Mouse (Mus musculus) MEL (cell line): ENCODE results near the gene Neto2. TPM values are rescaled to one million over a fixed set of nuclear protein-coding genes. Genes with fewer than 3 reads are reported as not detected.

Experiments used
- DNase-seq: peaks from one replicate; pipeline ENCODE4 v3.0.0; 2011; ENCODE audit warnings: low read depth, low spot score
- H3K27ac ChIP-seq: 2 replicates; pipeline ENCODE4 v1.5.1; 2012; ENCODE audit warnings: low read depth, mild to moderate bottlenecking, control low read depth, low read length, moderate library complexity; ENCODE audit not compliant: control insufficient read depth
- H3K27me3 ChIP-seq, 2 experiments: fragments of 150-350 bp in 1 of 2; sonication (generic) in 1 of 2; 2 replicates each; pipeline ENCODE4 v1.6.1; 2012; ENCODE audit warnings: low read length in 2 of 2, mild to moderate bottlenecking in 2 of 2, improper control_type of control experiment in 1 of 2, moderate library complexity in 1 of 2; ENCODE audit not compliant: insufficient read depth in 2 of 2, control insufficient read depth in 1 of 2
- H3K36me3 ChIP-seq, 2 experiments: 2 replicates each; pipeline ENCODE4 v1.6.1; 2012 to 2014; ENCODE audit warnings: low read length in 2 of 2, improper control_type of control experiment in 1 of 2, inconsistent platforms in 1 of 2, mild to moderate bottlenecking in 1 of 2; ENCODE audit not compliant: insufficient read depth in 2 of 2, control insufficient read depth in 1 of 2
- H3K4me1 ChIP-seq, 2 experiments: fragments of 150-350 bp in 1 of 2; sonication (generic) in 1 of 2; 2 replicates each; pipeline ENCODE4 v1.6.1; 2012; ENCODE audit warnings: low read length in 2 of 2, improper control_type of control experiment in 1 of 2, mild to moderate bottlenecking in 1 of 2; ENCODE audit not compliant: insufficient read depth in 2 of 2, control insufficient read depth in 1 of 2
- H3K4me3 ChIP-seq, 2 experiments: fragments of 150-350 bp in 1 of 2; sonication (generic) in 1 of 2; 2 replicates each; pipeline ENCODE4 v1.5.1; 2012; ENCODE audit warnings: low read depth in 2 of 2, low read length in 2 of 2, mild to moderate bottlenecking in 2 of 2, moderate library complexity in 2 of 2, control low read depth in 1 of 2, improper control_type of control experiment in 1 of 2; ENCODE audit not compliant: control insufficient read depth in 1 of 2, insufficient read depth in 1 of 2
- H3K79me2 ChIP-seq: 2 replicates; pipeline ENCODE4 v1.6.1; 2012; ENCODE audit warnings: mild to moderate bottlenecking, low read length, moderate library complexity; ENCODE audit not compliant: control insufficient read depth, poor library complexity, insufficient read depth
- H3K9ac ChIP-seq: 2 replicates; pipeline ENCODE4 v1.6.1; 2012; ENCODE audit warnings: low read depth, mild to moderate bottlenecking, control low read depth, low read length, moderate library complexity; ENCODE audit not compliant: control insufficient read depth, poor library complexity, severe bottlenecking
- H3K9me3 ChIP-seq: fragments of 150-350 bp; sonication (generic); replicated peaks from 2 replicates; pipeline ENCODE4 v1.6.1; 2012; ENCODE audit warnings: mild to moderate bottlenecking, low read length, improper control_type of control experiment, moderate library complexity; ENCODE audit not compliant: insufficient read depth
- BHLHE40 ChIP-seq: IDR thresholded peaks from 2 replicates; pipeline ENCODE4 v1.6.1; 2012; ENCODE audit warnings: low read depth, mild to moderate bottlenecking, inconsistent platforms, low read length, improper control_type of control experiment, borderline replicate concordance
- CTCF ChIP-seq, 3 experiments: IDR thresholded peaks in 2 of 3; conservative IDR thresholded peaks in 1 of 3; 2 replicates each; pipeline ENCODE4 v1.5.1; 2011 to 2012; ENCODE audit warnings: low read length in 3 of 3, low read depth in 2 of 3, mild to moderate bottlenecking in 2 of 3, improper control_type of control experiment in 1 of 3, inconsistent platforms in 1 of 3, mixed read lengths in 1 of 3, moderate library complexity in 1 of 3; ENCODE audit not compliant: control insufficient read depth in 1 of 3, insufficient read depth in 1 of 3, poor library complexity in 1 of 3, severe bottlenecking in 1 of 3
- EP300 ChIP-seq, 2 experiments: IDR thresholded peaks; 2 replicates each; pipeline ENCODE4 v1.6.1; 2011; ENCODE audit warnings: improper control_type of control experiment in 2 of 2, low read length in 2 of 2, low read depth in 1 of 2, mild to moderate bottlenecking in 1 of 2
- ETS1 ChIP-seq: IDR thresholded peaks from 2 replicates; pipeline ENCODE4 v1.6.1; 2012; ENCODE audit warnings: low read depth, mild to moderate bottlenecking, inconsistent platforms, low read length, improper control_type of control experiment, moderate library complexity
- GATA1 ChIP-seq: IDR thresholded peaks from 2 replicates; pipeline ENCODE4 v1.6.1; 2011; ENCODE audit warnings: low read depth, low read length, improper control_type of control experiment
- MAFK ChIP-seq: IDR thresholded peaks from 2 replicates; pipeline ENCODE4 v1.6.1; 2011; ENCODE audit warnings: low read depth, mild to moderate bottlenecking, low read length, improper control_type of control experiment, borderline replicate concordance
- MAZ ChIP-seq: IDR thresholded peaks from 2 replicates; pipeline ENCODE4 v1.6.1; 2012; ENCODE audit warnings: low read depth, mild to moderate bottlenecking, inconsistent platforms, low read length, improper control_type of control experiment
- MXI1 ChIP-seq: IDR thresholded peaks from 2 replicates; pipeline ENCODE4 v1.6.1; 2011; ENCODE audit warnings: mild to moderate bottlenecking, low read depth, low read length, improper control_type of control experiment
- MYB ChIP-seq: IDR thresholded peaks from 2 replicates; pipeline ENCODE4 v1.6.1; 2011; ENCODE audit warnings: mild to moderate bottlenecking, low read depth, low read length, improper control_type of control experiment
- MYC ChIP-seq: IDR thresholded peaks from 2 replicates; pipeline ENCODE4 v1.6.1; 2011; ENCODE audit warnings: low read depth, mild to moderate bottlenecking, low read length, improper control_type of control experiment, moderate library complexity
- NRF1 ChIP-seq: IDR thresholded peaks from 2 replicates; pipeline ENCODE4 v1.6.1; 2014; ENCODE audit warnings: low read depth, mild to moderate bottlenecking, inconsistent platforms, low read length, improper control_type of control experiment, moderate library complexity; ENCODE audit not compliant: poor library complexity, insufficient read depth, severe bottlenecking
- POLR2A ChIP-seq, 2 experiments: IDR thresholded peaks; 2 replicates each; pipeline ENCODE4 v1.6.1; 2011 to 2012; ENCODE audit warnings: low read length in 2 of 2, mild to moderate bottlenecking in 2 of 2, control low read depth in 1 of 2, improper control_type of control experiment in 1 of 2, low read depth in 1 of 2, moderate library complexity in 1 of 2; ENCODE audit not compliant: control insufficient read depth in 1 of 2, insufficient read depth in 1 of 2, poor library complexity in 1 of 2
- POLR2AphosphoS5 ChIP-seq: IDR thresholded peaks from 2 replicates; pipeline ENCODE4 v1.6.1; 2012; ENCODE audit warnings: low read depth, borderline replicate concordance, mild to moderate bottlenecking, inconsistent platforms, low read length, moderate library complexity, mixed read lengths
- RAD21 ChIP-seq: IDR thresholded peaks from 2 replicates; pipeline ENCODE4 v1.6.1; 2011; ENCODE audit warnings: mild to moderate bottlenecking, low read depth, low read length, improper control_type of control experiment
- RCOR1 ChIP-seq: IDR thresholded peaks from 2 replicates; pipeline ENCODE4 v1.6.1; 2012; ENCODE audit warnings: low read depth, mild to moderate bottlenecking, inconsistent platforms, low read length, improper control_type of control experiment
- SIN3A ChIP-seq: IDR thresholded peaks from 2 replicates; pipeline ENCODE4 v1.6.1; 2012; ENCODE audit warnings: low read length, improper control_type of control experiment, inconsistent platforms
- SMC3 ChIP-seq: IDR thresholded peaks from 2 replicates; pipeline ENCODE4 v1.6.1; 2011; ENCODE audit warnings: low read depth, low read length, improper control_type of control experiment
- TBP ChIP-seq: IDR thresholded peaks from 2 replicates; pipeline ENCODE4 v1.8.0; 2011; ENCODE audit warnings: low read depth, low read length, improper control_type of control experiment
- UBTF ChIP-seq: IDR thresholded peaks from 2 replicates; pipeline ENCODE4 v1.6.1; 2012; ENCODE audit warnings: low read depth, mild to moderate bottlenecking, inconsistent platforms, low read length, improper control_type of control experiment, moderate library complexity, borderline replicate concordance; ENCODE audit not compliant: insufficient read depth
- USF1 ChIP-seq: IDR thresholded peaks from 2 replicates; pipeline ENCODE4 v1.6.1; 2014; ENCODE audit warnings: low read depth, mild to moderate bottlenecking, inconsistent platforms, low read length, improper control_type of control experiment, moderate library complexity
- USF2 ChIP-seq, 2 experiments: IDR thresholded peaks; 2 replicates each; pipeline ENCODE4 v1.6.1; 2011 to 2012; ENCODE audit warnings: improper control_type of control experiment in 2 of 2, low read length in 2 of 2, borderline replicate concordance in 1 of 2, inconsistent platforms in 1 of 2, low read depth in 1 of 2, mild to moderate bottlenecking in 1 of 2; ENCODE audit not compliant: insufficient read depth in 1 of 2
- ZC3H11A ChIP-seq: IDR thresholded peaks from 2 replicates; pipeline ENCODE4 v1.6.1; 2012; ENCODE audit warnings: low read depth, mild to moderate bottlenecking, inconsistent platforms, low read length, improper control_type of control experiment
- ZKSCAN1 ChIP-seq: IDR thresholded peaks from 2 replicates; pipeline ENCODE4 v1.6.1; 2012; ENCODE audit warnings: low read depth, mild to moderate bottlenecking, inconsistent platforms, low read length, improper control_type of control experiment, moderate library complexity
- ZMIZ1 ChIP-seq: IDR thresholded peaks from 2 replicates; pipeline ENCODE4 v1.6.1; 2012; ENCODE audit warnings: low read depth, mild to moderate bottlenecking, inconsistent platforms, low read length, improper control_type of control experiment, moderate library complexity
- polyA plus RNA-seq, 2 experiments: library from polyadenylated mRNA; stranded (reverse) in 1 of 2; unstranded in 1 of 2; fragments of >175 nt in 1 of 2; fragments of >200 nt in 1 of 2; gene quantifications; 2 replicates each; pipeline versions ENCODE4 v1.2.1 to v1.2.4; 2012; ENCODE audit warnings: low replicate concordance in 2 of 2, low read depth in 1 of 2; ENCODE audit not compliant: insufficient read length in 2 of 2, insufficient read depth in 1 of 2, missing spikeins in 1 of 2
- total RNA-seq: library from RNA; depleted of rRNA; stranded (reverse); fragments of 300-350 nt; gene quantifications from 2 replicates; pipeline ENCODE4 v1.2.3, GENCODE M21; 2012

Gene Neto2
- total and polyA plus RNA-seq, 3 experiments: 3.2 to 4.3 TPM; not detected in 1

- H3K4me1 ChIP-seq: peaks cover 0 to 11% of the 10 kb centered on the region in 2 experiments; a peak in 1 of 4 replicates
- H3K9ac ChIP-seq: no peak overlapping the region
- H3K79me2 ChIP-seq: no peaks in the 10 kb centered on the region
- DNase-seq: no peak
- H3K36me3 ChIP-seq: peaks cover 0 to 4% of the 10 kb centered on the region in 2 experiments; a peak in 2 of 4 replicates
- no peak overlapping the region for H3K4me3 ChIP-seq
- H3K27ac ChIP-seq: no peak overlapping the region
- H3K27me3 ChIP-seq: no peaks in the 10 kb centered on the region
- no peaks in the 10 kb centered on the region for H3K9me3 ChIP-seq
- TF ChIP-seq EP300 (IDR thresholded peaks at IDR 0.05; ENCODE audit: low read depth in 1 of 2, low read length in 2 of 2) (no peak), ZKSCAN1 (no peak), ZC3H11A (no peak), UBTF (no peak), ETS1 (no peak), RCOR1 (no peak), USF2 (IDR thresholded peaks at IDR 0.05; ENCODE audit: borderline replicate concordance in 1 of 2, insufficient read depth in 1 of 2, low read depth in 1 of 2, low read length in 2 of 2) (no peak), MYB (no peak), MAFK (no peak), POLR2AphosphoS5 (no peak), ZMIZ1 (no peak), MAZ (no peak), USF1 (no peak), POLR2A (IDR thresholded peaks at IDR 0.05; ENCODE audit: control insufficient read depth in 1 of 2, insufficient read depth in 1 of 2, low read depth in 1 of 2, low read length in 2 of 2, poor library complexity in 1 of 2) (no peak), NRF1 (no peak), BHLHE40 (no peak), GATA1 (no peak), TBP (no peak)
Measured at GRCm38 (mm10) chr8:85706988-85707387, 6.3 kb upstream of the Neto2 start.

- Histone ChIP-seq H3K4me1 (peaks cover 4 to 15% of the 10 kb centered on the region in 2 experiments; a peak in 3 of 4 replicates), H3K79me2 (peaks cover 3% of the 10 kb centered on the region; the same call in 1 of the 2 replicates), H3K27me3 (no peaks in the 10 kb centered on the region), H3K9me3 (no peaks in the 10 kb centered on the region), H3K4me3 (peak overlapping the region; percentile 52 to 89), H3K36me3 (peaks cover 0 to 15% of the 10 kb centered on the region in 2 experiments; a peak in 2 of 4 replicates), H3K27ac (peak overlapping the region; percentile 45; the same call in 1 of the 2 replicates), H3K9ac (peak overlapping the region; percentile 80)
- TF ChIP-seq ZC3H11A: peak; percentile 36
- no peak for TF ChIP-seq SIN3A
- peak in 2 of 3 experiments; percentile 64 to 81; a peak in 5 of 6 replicates for TF ChIP-seq CTCF (IDR thresholded peaks at IDR 0.05 in 2 of 3, conservative IDR thresholded peaks at IDR 0.05 in 1 of 3; ENCODE audit: control insufficient read depth in 1 of 3, insufficient read depth in 1 of 3, low read depth in 2 of 3, low read length in 3 of 3, poor library complexity in 1 of 3, severe bottlenecking in 1 of 3)
- peak; percentile 62 for TF ChIP-seq SMC3
- no peak for TF ChIP-seq MYC
- no peak for TF ChIP-seq POLR2A (IDR thresholded peaks at IDR 0.05; ENCODE audit: control insufficient read depth in 1 of 2, insufficient read depth in 1 of 2, low read depth in 1 of 2, low read length in 2 of 2, poor library complexity in 1 of 2)
- TF ChIP-seq MXI1: peak; percentile 23; the same call in 1 of the 2 replicates
- peak; percentile 88; the same call in 1 of the 2 replicates for TF ChIP-seq UBTF
- TF ChIP-seq RAD21: peak; percentile 46
- no peak for TF ChIP-seq MYB
- peak; percentile 79 for DNase-seq
Measured at GRCm38 (mm10) chr8:85700101-85700750, 498 bp downstream of the Neto2 start.
